Mouse (Mus musculus): ENCODE data around the gene Hexim2. TPM values are rescaled to one million over a fixed set of nuclear protein-coding genes. Genes with fewer than 3 reads are reported as not detected.

Gene Hexim2
- total RNA-seq, 2 experiments from 2014 or later = 3.1 to 3.9 TPM

GRCm38 (mm10) chr11:103139951-103140762 is 7.9 kb downstream of the Hexim2 start:
- intact Hi-C loops (cut with DNase I) = no loop called here
- DNase-seq = peak in 1 of 2 experiments; percentile 31

GRCm38 (mm10) chr11:103140763-103141100 is 8.5 kb downstream of the Hexim2 start:
- no peak for DNase-seq
- intact Hi-C loops (cut with DNase I) = no loop called here

- DNase-seq = peak; percentile 84 to 87
- intact Hi-C loops (cut with DNase I) = no loop called here
Observed at GRCm38 (mm10) chr11:103141101-103141943, 9.1 kb downstream of the Hexim2 start.

- intact Hi-C loops (cut with DNase I) = no loop called here
Observed at GRCm38 (mm10) chr11:103141944-103142255, 9.7 kb downstream of the Hexim2 start.

GRCm38 (mm10) chr11:103142441-103143182 is 10.4 kb downstream of the Hexim2 start:
- peak; percentile 63 to 72 for DNase-seq
- intact Hi-C loops (cut with DNase I) = no loop called here

More at GRCm38 (mm10) chr11:103141944-103142255, 9.7 kb downstream of the Hexim2 start:
- peak; percentile 42 to 55 for DNase-seq

GRCm38 (mm10) chr11:103144309-103145285 is 12.4 kb downstream of the Hexim2 start:
- DNase-seq = no peak

GRCm38 (mm10) chr11:103146386-103146785 is 14.2 kb downstream of the Hexim2 start:
- intact Hi-C loops (cut with DNase I) = no loop called here

More at GRCm38 (mm10) chr11:103144309-103145285, 12.4 kb downstream of the Hexim2 start:
- intact Hi-C loops (cut with DNase I) = no loop called here

GRCm38 (mm10) chr11:103147766-103148165 is 15.5 kb downstream of the Hexim2 start:
- DNase-seq = no peak
- intact Hi-C loops (cut with DNase I) = no loop called here

More at GRCm38 (mm10) chr11:103146386-103146785, 14.2 kb downstream of the Hexim2 start:
- DNase-seq = no peak

GRCm38 (mm10) chr11:103149771-103150170 is 17.5 kb downstream of the Hexim2 start:
- no peak for DNase-seq
- intact Hi-C loops (cut with DNase I) = no loop called here

- intact Hi-C loops (cut with DNase I) = loop anchor here (1.0 to 5.0 kb wide), 4 partner anchors 26 to 102 kb away; partner anchors contain the start of gene Hexim2
- DNase-seq = peak; percentile 97 to 99
Observed at GRCm38 (mm10) chr11:103158621-103159478, 26.6 kb downstream of the Hexim2 start.

GRCm38 (mm10) chr11:103160738-103161137 is 28.5 kb downstream of the Hexim2 start:
- no peak for DNase-seq
- intact Hi-C loops (cut with DNase I) = no loop called here

- intact Hi-C loops (cut with DNase I) = no loop called here
- DNase-seq = no peak
Observed at GRCm38 (mm10) chr11:103161449-103161848, 29.2 kb downstream of the Hexim2 start.

GRCm38 (mm10) chr11:103162132-103162531 is 29.9 kb downstream of the Hexim2 start:
- no peak for DNase-seq
- intact Hi-C loops (cut with DNase I) = no loop called here

GRCm38 (mm10) chr11:103164391-103164790 is 32.2 kb downstream of the Hexim2 start:
- DNase-seq = no peak
- intact Hi-C loops (cut with DNase I) = no loop called here

GRCm38 (mm10) chr11:103168690-103169390 is 36.6 kb downstream of the Hexim2 start:
- peak; percentile 78 to 88 for DNase-seq
- intact Hi-C loops (cut with DNase I) = loop anchor here (1.0 to 2.0 kb wide), 4 partner anchors 16 to 156 kb away; no protein-coding TSS in a partner anchor

GRCm38 (mm10) chr11:103169664-103170063 is 37.4 kb downstream of the Hexim2 start:
- no peak for DNase-seq
- intact Hi-C loops (cut with DNase I) = loop anchor here (2.0 to 5.0 kb wide), 5 partner anchors 15 to 233 kb away; no protein-coding TSS in a partner anchor

- intact Hi-C loops (cut with DNase I) = loop anchor here (5.0 kb wide), 2 partner anchors 52 to 232 kb away; no protein-coding TSS in a partner anchor
- DNase-seq = no peak
Observed at GRCm38 (mm10) chr11:103170111-103170493, 37.9 kb downstream of the Hexim2 start.
